Mouse (Mus musculus) olfactory bulb, adult 2 months (tissue): ENCODE measurements around the gene Bcr. TPM values are rescaled to one million over a fixed set of nuclear protein-coding genes. Genes with fewer than 3 reads are reported as not detected.

Experiments
- H3K27ac ChIP-seq: fragments of 200-500 bp; 2 replicates; pipeline ENCODE4 v1.5.1; 2012; ENCODE audit warnings: low read depth, low read length; ENCODE audit not compliant: insufficient read depth
- H3K4me1 ChIP-seq: fragments of 200-500 bp; 2 replicates; pipeline ENCODE4 v1.6.1; 2012; ENCODE audit warnings: low read length; ENCODE audit not compliant: control insufficient read depth, insufficient read depth
- H3K4me3 ChIP-seq: fragments of 200-500 bp; 2 replicates; pipeline ENCODE4 v1.5.1; 2012; ENCODE audit warnings: mild to moderate bottlenecking, low read depth, low read length, moderate library complexity; ENCODE audit not compliant: insufficient read depth
- CTCF ChIP-seq: fragments of 200-500 bp; IDR thresholded peaks from 2 replicates; pipeline ENCODE4 v1.5.1; 2012; ENCODE audit warnings: low read depth, mild to moderate bottlenecking, low read length, moderate library complexity; ENCODE audit not compliant: insufficient read depth
- POLR2A ChIP-seq: fragments of 200-500 bp; IDR thresholded peaks from 2 replicates; pipeline ENCODE4 v1.6.1; 2012; ENCODE audit warnings: mild to moderate bottlenecking, low read depth, low read length, moderate library complexity; ENCODE audit not compliant: insufficient read depth
- WGBS: fragments of 180-500 bp; shearing (Covaris S2); methylation state at CpG from one replicate; pipeline ENCODE4 v1.1.7; 2018; 5-methylcytosine and 5-hydroxymethylcytosine counted together
- polyA plus RNA-seq: library from polyadenylated mRNA; stranded (reverse); fragments of >200 nt; gene quantifications from 2 replicates; pipeline ENCODE4 v1.2.4, GENCODE M21; 2012; ENCODE audit warnings: low replicate concordance; ENCODE audit not compliant: missing spikeins, insufficient read depth, insufficient read length

Bcr gene
- polyA plus RNA-seq, 1 experiment = not detected

DNA sequence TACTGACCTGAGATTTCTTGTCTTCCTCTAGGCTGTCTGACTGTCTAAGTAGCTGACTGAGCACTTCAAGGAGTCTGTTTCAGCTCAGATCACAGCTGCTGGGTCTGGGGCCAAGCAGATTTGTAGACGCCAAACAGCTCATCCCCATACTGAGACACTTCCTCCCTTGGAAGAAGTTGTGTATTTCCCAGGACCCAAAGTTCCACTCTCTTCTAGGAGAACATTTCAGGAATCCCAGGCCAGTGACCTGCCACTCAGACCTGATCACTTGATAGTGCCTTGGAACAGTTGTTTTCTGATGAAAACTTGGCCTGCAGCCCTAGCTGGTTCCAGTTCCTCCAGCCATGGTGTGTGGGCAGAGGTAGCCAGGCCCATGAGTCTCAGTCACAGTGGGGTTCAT is 140.3 kb downstream of the Bcr start:
- TF ChIP-seq CTCF (no peak), POLR2A (no peak)
- Histone ChIP-seq H3K27ac (no peak overlapping the region), H3K4me3 (no peak overlapping the region), H3K4me1 (no peaks in the 10 kb centered on the region)
- WGBS = 90% methylated on average over 1 of the region's 1 CpGs

DNA sequence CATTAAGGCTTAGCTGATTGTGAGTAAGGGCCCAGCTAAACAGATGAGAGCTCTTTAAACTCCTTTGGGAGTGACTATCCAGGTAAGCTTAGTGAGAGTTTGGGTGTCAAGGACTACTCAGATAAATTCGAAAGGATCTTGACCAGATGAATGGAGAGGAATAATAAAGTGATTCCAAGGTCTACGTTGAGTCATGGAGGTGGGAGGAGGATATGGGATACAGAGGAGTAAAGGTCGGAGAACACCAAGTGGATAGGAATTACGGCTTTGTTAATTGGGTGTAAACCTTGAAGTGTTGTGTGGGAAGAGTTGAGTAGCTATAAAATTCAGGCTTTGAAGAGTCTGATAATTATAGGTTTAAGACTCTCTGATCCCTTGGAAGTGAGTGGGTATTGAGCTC is 145.8 kb downstream of the Bcr start:
- Histone ChIP-seq H3K27ac (no peak overlapping the region), H3K4me1 (no peaks in the 10 kb centered on the region), H3K4me3 (no peak overlapping the region)
- WGBS = 49% methylated on average over 4 of the region's 4 CpGs
- TF ChIP-seq POLR2A (no peak), CTCF (no peak)

DNA sequence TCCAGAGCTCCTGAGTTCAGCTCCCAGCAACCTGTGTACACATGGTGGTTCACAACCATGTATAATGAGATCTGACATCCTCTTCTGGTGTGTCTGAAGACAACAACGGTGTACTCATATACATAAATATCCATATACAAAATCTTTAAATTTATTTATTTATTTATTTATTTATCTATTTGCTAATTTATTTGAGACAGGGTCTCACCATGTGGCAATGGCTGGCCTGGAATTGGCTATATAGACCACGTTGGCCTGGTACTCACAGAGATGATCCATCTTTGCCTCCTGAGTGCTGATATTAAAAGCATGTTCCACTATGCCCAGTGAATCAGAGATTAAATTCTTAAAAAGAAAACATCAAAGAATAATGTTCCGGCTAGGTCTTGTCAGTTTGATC is 150.4 kb downstream of the Bcr start:
- TF ChIP-seq POLR2A = no peak
- TF ChIP-seq CTCF = no peak
- H3K4me1 ChIP-seq = no peaks in the 10 kb centered on the region
- 88% methylated on average over 3 of the region's 3 CpGs for WGBS
- H3K4me3 ChIP-seq = no peak overlapping the region
- no peak overlapping the region for H3K27ac ChIP-seq

DNA sequence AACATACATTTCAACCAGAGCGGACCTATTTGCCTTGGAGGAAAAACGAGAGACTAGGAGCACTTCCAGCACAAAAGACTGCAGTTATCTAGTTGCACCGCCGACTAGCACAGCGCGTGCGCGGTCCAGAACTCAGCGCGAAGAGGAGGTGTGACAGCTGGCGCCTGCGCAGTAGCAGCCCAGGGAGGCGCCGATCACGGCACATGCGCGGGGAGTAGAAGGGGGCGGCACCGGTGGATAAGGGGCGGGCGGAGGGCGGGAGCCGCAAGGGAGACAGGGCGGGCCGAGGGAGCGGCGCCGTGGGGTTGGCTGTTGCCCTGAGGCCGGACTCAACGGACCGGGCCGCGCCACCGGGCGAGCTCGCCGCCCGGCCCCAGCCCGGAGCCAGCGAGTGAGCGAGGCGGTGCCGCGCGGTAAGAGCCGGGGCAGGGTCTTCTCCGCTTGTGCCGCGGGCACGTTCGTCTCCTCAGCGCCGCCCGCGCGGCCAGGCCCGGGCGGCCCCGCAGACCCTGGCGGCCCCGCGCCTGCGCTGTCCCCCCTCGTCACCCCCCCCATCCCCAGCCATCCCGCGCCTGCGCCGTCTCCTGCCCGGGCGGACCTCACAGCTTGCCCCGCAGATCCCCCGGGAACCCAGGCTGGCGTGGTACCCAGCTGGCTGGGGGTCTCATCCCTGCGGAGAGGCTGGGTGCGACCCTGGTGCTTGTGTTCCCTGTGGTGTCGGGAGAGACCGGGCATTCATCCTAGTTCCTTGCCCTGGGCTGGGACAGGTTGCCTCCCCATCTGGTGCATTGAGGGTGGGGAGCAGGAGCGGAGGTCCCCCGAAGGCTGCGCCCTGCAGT is 151.6 kb downstream of the Bcr start, which contains the start of gene Specc1l:
TSS of gene Specc1l (plus strand) at position 267 of the 839 bp plus-strand sequence.
- WGBS = under 1% methylated on average over 78 of the region's 80 CpGs
- Histone ChIP-seq H3K27ac (peak within 1 kb of the TSS; percentile 99), H3K4me3 (peak within 1 kb of the TSS; percentile 95), H3K4me1 (no peaks in the 10 kb centered on the region)
- peak; percentile 98 for TF ChIP-seq POLR2A
- TF ChIP-seq CTCF = no peak

DNA sequence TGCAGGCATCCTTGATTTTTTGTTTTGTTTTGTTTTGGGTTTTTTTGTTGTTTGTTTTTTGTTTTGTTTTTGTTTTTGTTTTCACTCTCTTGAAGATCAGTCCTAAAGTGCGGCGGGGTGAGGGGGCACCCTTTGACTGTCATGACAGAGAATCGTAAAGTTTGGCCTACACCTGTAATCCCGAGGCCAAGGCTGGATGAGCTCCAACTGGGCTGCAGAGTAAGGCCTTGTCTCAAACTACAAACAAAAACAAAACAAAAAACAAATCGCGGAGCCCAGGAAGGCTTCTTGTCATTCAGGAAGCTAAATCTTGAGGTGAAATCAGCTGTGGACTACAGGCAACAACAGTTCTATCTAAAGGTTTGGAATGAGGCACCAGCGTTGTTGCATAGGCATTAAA is 152.6 kb downstream of the Bcr start:
- WGBS = 5% methylated on average over 7 of the region's 7 CpGs
- Histone ChIP-seq H3K4me3 (peak overlapping the region; percentile 37; the same call in 1 of the 2 replicates), H3K27ac (no peak overlapping the region), H3K4me1 (no peaks in the 10 kb centered on the region)
- TF ChIP-seq CTCF = no peak
- TF ChIP-seq POLR2A = no peak

DNA sequence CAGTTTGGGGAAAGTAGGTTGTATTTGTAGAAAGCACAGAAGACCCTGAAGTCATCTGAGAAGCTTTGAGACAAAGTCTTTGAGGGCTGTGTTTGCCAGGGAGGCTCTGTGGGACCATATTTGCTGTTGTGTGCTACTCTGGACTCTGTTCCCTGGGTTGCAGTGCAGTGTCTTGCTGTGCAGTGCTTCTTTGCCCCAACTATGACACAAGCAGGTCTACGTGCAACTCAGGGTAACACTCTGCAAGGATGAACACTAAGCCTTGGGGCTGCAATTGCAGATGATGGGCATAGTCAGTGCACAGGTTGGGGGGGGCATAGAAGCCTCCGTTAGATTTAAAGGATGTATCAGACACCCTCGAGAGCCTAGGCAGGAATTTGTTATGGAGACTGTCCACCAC is 160.3 kb downstream of the Bcr start:
- H3K4me1 ChIP-seq = peaks cover 3% of the 10 kb centered on the region; the same call in 1 of the 2 replicates
- TF ChIP-seq POLR2A = no peak
- no peak for TF ChIP-seq CTCF
- WGBS = 93% methylated on average over 3 of the region's 3 CpGs
- H3K4me3 ChIP-seq = no peak overlapping the region
- no peak overlapping the region for H3K27ac ChIP-seq

DNA sequence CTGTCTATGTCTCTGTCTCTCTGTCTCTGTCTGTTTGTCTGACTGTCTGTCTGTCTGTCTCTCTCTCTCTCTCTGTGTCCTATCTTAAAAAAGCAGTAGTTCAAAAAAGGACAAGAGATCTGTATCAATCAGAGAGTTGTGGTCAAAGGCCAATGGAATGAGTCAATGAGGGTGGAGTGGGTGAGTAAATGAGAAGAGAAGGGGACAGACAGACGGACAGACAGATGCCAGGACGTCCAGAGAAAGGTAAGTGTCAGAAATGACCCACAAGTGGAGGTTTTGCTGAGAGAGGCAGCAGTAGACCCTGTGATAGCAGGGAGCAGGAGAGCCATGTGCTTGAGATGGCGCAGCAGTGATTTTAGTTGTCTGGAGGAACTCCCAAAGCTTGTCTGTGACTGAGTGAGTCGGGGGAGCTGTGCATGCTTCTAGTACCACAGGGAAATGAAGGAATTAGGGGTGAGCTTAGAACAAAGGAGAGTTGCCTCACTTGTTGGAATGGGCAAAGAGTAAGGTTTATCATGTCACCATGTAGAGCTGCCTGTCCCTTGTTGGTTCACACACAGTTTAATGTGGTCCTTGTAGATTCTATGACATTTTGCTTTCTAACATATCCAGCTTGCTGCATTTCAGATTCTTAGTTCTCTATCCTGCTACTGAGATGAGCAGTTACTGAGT is 161.7 kb downstream of the Bcr start:
- 67% methylated on average over 4 of the region's 4 CpGs for WGBS
- no peak for TF ChIP-seq CTCF
- no peak for TF ChIP-seq POLR2A
- peaks cover 3% of the 10 kb centered on the region; the same call in 1 of the 2 replicates for H3K4me1 ChIP-seq
- H3K27ac ChIP-seq = no peak overlapping the region
- no peak overlapping the region for H3K4me3 ChIP-seq

DNA sequence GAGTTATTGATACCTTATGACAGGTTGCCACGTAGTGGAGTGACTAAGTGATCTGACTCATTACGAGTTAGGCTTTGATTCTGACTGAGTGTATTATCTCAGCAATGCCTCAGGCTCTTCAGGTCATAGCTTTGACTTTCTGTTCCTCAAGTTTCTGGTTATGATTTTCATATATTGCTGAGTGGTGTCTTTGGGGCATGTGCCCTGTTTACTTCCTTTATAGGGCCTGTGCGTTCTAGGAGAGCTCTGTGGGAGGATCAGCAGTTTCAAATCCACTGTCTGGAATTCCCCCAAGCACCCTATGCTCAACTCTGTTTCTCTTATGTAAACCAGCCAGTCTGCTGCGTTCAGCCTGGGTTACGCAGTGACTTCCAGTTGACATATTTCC is 162.2 kb downstream of the Bcr start:
- 49% methylated on average over 5 of the region's 5 CpGs for WGBS
- Histone ChIP-seq H3K4me3 (no peak overlapping the region), H3K27ac (no peak overlapping the region), H3K4me1 (peaks cover 3% of the 10 kb centered on the region; the same call in 1 of the 2 replicates)
- TF ChIP-seq POLR2A (no peak), CTCF (no peak)

DNA sequence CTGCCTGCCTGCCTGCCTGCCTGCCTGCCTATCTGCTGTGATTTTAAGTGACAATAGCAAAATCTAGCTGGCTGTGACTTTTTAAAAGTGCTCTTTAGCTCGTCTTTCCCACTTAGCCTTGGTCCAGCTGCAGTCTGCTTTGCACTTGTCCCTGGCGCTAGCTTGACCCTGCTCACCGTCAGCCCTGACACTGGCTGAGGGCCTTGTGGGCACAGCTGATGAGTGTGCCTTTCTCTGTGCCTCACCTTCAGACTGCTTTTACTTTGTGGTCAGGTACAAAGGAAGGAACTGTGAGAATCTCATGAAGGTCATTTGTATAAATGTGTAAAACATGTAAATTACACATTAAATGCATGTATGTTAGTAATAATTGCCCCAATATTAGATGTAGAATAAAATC is 163.8 kb downstream of the Bcr start:
- TF ChIP-seq POLR2A = no peak
- TF ChIP-seq CTCF = no peak
- Histone ChIP-seq H3K4me1 (peaks cover 3% of the 10 kb centered on the region; the same call in 1 of the 2 replicates), H3K4me3 (no peak overlapping the region), H3K27ac (no peak overlapping the region)
- 62% methylated on average over 3 of the region's 3 CpGs for WGBS
